Mouse (Mus musculus) heart, postnatal 0 days (tissue): ENCODE measurements around the gene Ano10. TPM values are rescaled to one million over a fixed set of nuclear protein-coding genes. Genes with fewer than 3 reads are reported as not detected.
A peak's percentile ranks its signal among the peaks of the same experiment; 100 is the strongest.
"Not testable (repeated sequence)": the region's sequence is repeated elsewhere in the genome, so short reads cannot be mapped to it uniquely, and the experiment has no call there.

ENCODE experiments used
- ATAC-seq: fragments of 200-750 bp; cut with Nextera tagmentation; 2 replicates; pipeline ENCODE4 v1.8.0; 2017; ENCODE audit warnings: low read depth, moderate number of reproducible peaks, moderate library complexity; ENCODE audit not compliant: insufficient read depth
- DNase-seq: peaks from one replicate; pipeline ENCODE4 v3.0.0-alpha.2; 2016; ENCODE audit warnings: low spot score
- H3K27ac ChIP-seq: fragments of 300-500 bp; sonication (generic); 2 replicates; pipeline ENCODE4 v1.5.1; 2014; ENCODE audit warnings: low read depth, mild to moderate bottlenecking
- H3K27me3 ChIP-seq: fragments of 300-500 bp; sonication (generic); 2 replicates; pipeline ENCODE4 v1.6.1; 2014; ENCODE audit warnings: low read length, mixed read lengths; ENCODE audit not compliant: control insufficient read depth, insufficient read depth
- H3K36me3 ChIP-seq: fragments of 300-500 bp; sonication (generic); replicated peaks from 2 replicates; pipeline ENCODE4 v1.6.1; 2014; ENCODE audit warnings: low read length, mixed read lengths; ENCODE audit not compliant: control insufficient read depth, insufficient read depth
- H3K4me1 ChIP-seq: fragments of 300-500 bp; sonication (generic); 2 replicates; pipeline ENCODE4 v1.6.1; 2014; ENCODE audit warnings: antibody characterized with exemption; ENCODE audit not compliant: control insufficient read depth, insufficient read depth
- H3K4me2 ChIP-seq: fragments of 300-500 bp; sonication (generic); 2 replicates; pipeline ENCODE4 v1.6.1; 2014; ENCODE audit warnings: low read depth, mild to moderate bottlenecking, low read length, moderate library complexity
- H3K4me3 ChIP-seq: fragments of 300-500 bp; sonication (generic); 2 replicates; pipeline ENCODE4 v1.5.1; 2014; ENCODE audit warnings: low read depth, low read length
- H3K9ac ChIP-seq: fragments of 300-500 bp; sonication (generic); replicated peaks from 2 replicates; pipeline ENCODE4 v1.6.1; 2014; ENCODE audit warnings: low read depth, low read length, mixed read lengths
- H3K9me3 ChIP-seq: fragments of 300-500 bp; sonication (generic); replicated peaks from 2 replicates; pipeline ENCODE4 v1.6.1; 2016; ENCODE audit warnings: low read length; ENCODE audit not compliant: control insufficient read depth
- CTCF ChIP-seq: IDR thresholded peaks from 2 replicates; pipeline ENCODE4 v1.5.1; 2016; ENCODE audit warnings: antibody characterized with exemption, control low read depth, low read depth
- EP300 ChIP-seq: IDR thresholded peaks from 2 replicates; pipeline ENCODE4 v1.6.1; 2016; ENCODE audit warnings: antibody characterized with exemption, low read depth
- WGBS: fragments of 180-500 bp; shearing (Covaris S2); extraction: QIAGEN DNeasy Blood & Tissue Kit; methylation state at CpG from one replicate; pipeline ENCODE4 v1.1.7; 2014; 5-methylcytosine and 5-hydroxymethylcytosine counted together
- polyA plus RNA-seq: library from polyadenylated mRNA; unstranded; fragments of >200 nt; fragmentation: Nextera tagmentation; extraction: Ambion mirVana; gene quantifications from 2 replicates; pipeline ENCODE4 v1.2.1, GENCODE M21; 2015
- total RNA-seq: library from RNA; depleted of rRNA; stranded (reverse); fragments of >200 nt; gene quantifications from 2 replicates; pipeline ENCODE4 v1.2.3, GENCODE M21; 2014; ENCODE audit warnings: low replicate concordance

The Ano10 gene
- total and polyA plus RNA-seq, 2 experiments from 2014 or later, result 21.3 to 24.1 TPM

DNA sequence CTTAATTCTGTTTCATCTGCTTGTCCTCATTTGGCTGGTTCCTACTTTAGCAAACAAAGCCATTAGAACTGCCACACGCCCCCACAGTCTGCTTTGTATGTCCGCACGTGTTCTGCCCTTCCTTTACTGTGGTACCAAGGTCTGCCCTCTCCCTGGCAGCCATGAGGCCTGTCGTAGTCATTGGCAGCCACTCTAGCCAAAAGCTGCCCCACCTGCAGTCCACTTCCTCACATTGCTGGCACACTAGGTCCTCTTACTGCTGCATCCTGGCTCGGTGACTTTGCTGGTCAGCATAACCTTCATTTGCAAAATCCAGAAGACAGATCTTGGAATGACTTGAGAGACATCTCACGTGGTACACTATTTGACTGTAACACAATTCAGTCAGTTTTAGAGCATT is 124.3 kb downstream of the Ano10 start:
- H3K27me3 ChIP-seq, result no peaks in the 10 kb centered on the region
- no peak for TF ChIP-seq EP300
- no peak for TF ChIP-seq CTCF
- no peaks in the 10 kb centered on the region for H3K9me3 ChIP-seq
- H3K36me3 ChIP-seq, result peaks cover 40% of the 10 kb centered on the region
- H3K9ac ChIP-seq, result no peak overlapping the region
- no peak overlapping the region for H3K4me3 ChIP-seq
- no peak for ATAC-seq
- H3K27ac ChIP-seq, result no peak overlapping the region
- WGBS, result 83% methylated on average over 6 of the region's 6 CpGs
- H3K4me1 ChIP-seq, result peaks cover 17% of the 10 kb centered on the region
- no peak for DNase-seq
- no peak overlapping the region for H3K4me2 ChIP-seq

- H3K9me3 ChIP-seq, H3K4me1 ChIP-seq, H3K4me3 ChIP-seq, H3K4me2 ChIP-seq, H3K27me3 ChIP-seq, H3K27ac ChIP-seq, DNase-seq, H3K9ac ChIP-seq, ATAC-seq: not testable (repeated sequence)
- H3K36me3 ChIP-seq, result peaks cover 60% of the 10 kb centered on the region
- 70% methylated on average over 5 of the region's 5 CpGs for WGBS
Measured at GRCm38 (mm10) chr9:122167719-122168118, 126.5 kb downstream of the Ano10 start.

DNA sequence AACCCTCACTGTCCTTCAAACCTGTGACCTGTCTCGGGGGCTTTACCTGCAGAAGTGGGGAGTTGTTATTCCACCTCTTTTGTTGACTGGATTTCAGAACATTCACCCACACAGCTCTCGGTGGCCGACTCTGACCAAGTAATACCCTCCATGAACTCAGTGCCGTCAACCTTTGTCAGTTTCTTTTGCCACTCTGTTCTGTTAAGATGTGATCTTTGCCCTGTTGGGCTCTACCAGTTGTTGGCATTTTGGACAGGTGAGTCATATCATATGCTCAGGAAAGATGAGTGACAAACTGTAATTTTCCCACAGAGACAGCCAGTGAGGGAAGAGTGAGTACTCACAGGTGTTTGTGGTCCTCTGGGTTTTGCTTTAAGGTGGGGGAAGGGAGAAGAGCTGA is 129.7 kb downstream of the Ano10 start:
- H3K9me3 ChIP-seq, result no peaks in the 10 kb centered on the region
- no peak for DNase-seq
- H3K9ac ChIP-seq, result no peak overlapping the region
- no peak overlapping the region for H3K4me2 ChIP-seq
- no peak for ATAC-seq
- no peak for TF ChIP-seq EP300
- no peak for TF ChIP-seq CTCF
- WGBS, result 92% methylated on average over 4 of the region's 4 CpGs
- no peak overlapping the region for H3K27ac ChIP-seq
- no peaks in the 10 kb centered on the region for H3K4me1 ChIP-seq
- H3K4me3 ChIP-seq, result no peak overlapping the region
- H3K36me3 ChIP-seq, result peaks cover 67% of the 10 kb centered on the region
- no peaks in the 10 kb centered on the region for H3K27me3 ChIP-seq

GRCm38 (mm10) chr9:122157079-122157441 is 137.2 kb downstream of the Ano10 start:
- H3K36me3 ChIP-seq, result peaks cover 45% of the 10 kb centered on the region
- no peak for DNase-seq
- 90% methylated on average over 14 of the region's 14 CpGs for WGBS

DNA sequence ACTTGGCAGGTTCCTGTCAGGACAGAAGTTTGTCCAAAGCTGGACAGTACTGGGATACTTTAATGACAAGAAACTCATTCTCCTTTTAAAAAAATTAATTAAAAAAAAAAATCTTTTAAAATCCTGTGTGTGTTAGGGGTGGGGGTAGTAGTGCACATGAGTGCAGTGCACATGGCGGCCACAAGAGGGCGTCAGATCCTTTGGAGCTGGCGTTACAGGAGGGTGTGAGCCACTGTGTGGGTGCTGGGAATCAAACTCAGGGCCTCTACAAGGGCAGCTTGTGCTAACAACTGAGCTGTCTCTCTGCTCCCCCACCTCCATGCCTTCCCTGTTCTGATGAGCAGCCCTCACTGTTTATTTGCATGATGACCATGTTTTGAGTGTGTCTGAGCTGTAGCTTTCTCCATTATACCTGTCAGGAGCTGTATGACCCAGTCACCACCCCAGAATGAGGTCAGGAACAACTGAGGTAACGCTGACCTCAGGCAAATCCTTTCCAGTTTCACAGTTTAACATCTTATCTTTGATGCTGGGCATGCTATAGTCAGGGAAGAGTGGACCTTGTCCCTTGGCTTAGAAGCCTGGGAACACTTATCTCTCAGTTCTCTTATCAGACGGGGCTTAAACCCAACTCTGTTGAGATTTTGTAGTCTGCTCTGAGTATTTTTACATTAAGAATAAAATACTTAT is 137.7 kb downstream of the Ano10 start:
- H3K4me2 ChIP-seq, result no peak overlapping the region
- H3K9me3 ChIP-seq, result peaks cover 4% of the 10 kb centered on the region; the same call in 1 of the 2 replicates
- ATAC-seq (no peak), DNase-seq (no peak)
- no peaks in the 10 kb centered on the region for H3K27me3 ChIP-seq
- 81% methylated on average over 5 of the region's 5 CpGs for WGBS
- TF ChIP-seq CTCF (peak; percentile 26; the same call in 1 of the 2 replicates), EP300 (no peak)
- H3K36me3 ChIP-seq, result peaks cover 45% of the 10 kb centered on the region
- H3K27ac ChIP-seq, result no peak overlapping the region
- H3K4me1 ChIP-seq, result peaks cover 27% of the 10 kb centered on the region
- H3K4me3 ChIP-seq, result no peak overlapping the region
- no peak overlapping the region for H3K9ac ChIP-seq

More at GRCm38 (mm10) chr9:122157079-122157441, 137.2 kb downstream of the Ano10 start:
- no peak for ATAC-seq
- Histone ChIP-seq H3K27ac (no peak overlapping the region), H3K9me3 (peaks cover 4% of the 10 kb centered on the region; the same call in 1 of the 2 replicates), H3K9ac (no peak overlapping the region), H3K4me3 (no peak overlapping the region), H3K4me2 (no peak overlapping the region), H3K27me3 (no peaks in the 10 kb centered on the region), H3K4me1 (peaks cover 27% of the 10 kb centered on the region)
- TF ChIP-seq EP300 (no peak), CTCF (no peak)

GRCm38 (mm10) chr9:122155193-122155592 is 139.0 kb downstream of the Ano10 start:
- TF ChIP-seq CTCF (no peak), EP300 (no peak)
- ATAC-seq, result no peak
- H3K9me3 ChIP-seq, result peaks cover 4% of the 10 kb centered on the region; the same call in 1 of the 2 replicates
- H3K9ac ChIP-seq, result no peak overlapping the region
- no peak overlapping the region for H3K4me3 ChIP-seq
- no peak for DNase-seq
- H3K27me3 ChIP-seq, result no peaks in the 10 kb centered on the region
- H3K27ac ChIP-seq, result 0 out of 2 replicates have a peak overlapping the region, but pooled peaks have one; percentile 16
- WGBS, result 88% methylated on average over 1 of the region's 1 CpGs
- H3K4me1 ChIP-seq, result peaks cover 27% of the 10 kb centered on the region
- no peak overlapping the region for H3K4me2 ChIP-seq
- peaks cover 35% of the 10 kb centered on the region for H3K36me3 ChIP-seq
